Mouse (Mus musculus): Measurements from ENCODE around the gene Lhfp.

The Lhfp gene

DNA sequence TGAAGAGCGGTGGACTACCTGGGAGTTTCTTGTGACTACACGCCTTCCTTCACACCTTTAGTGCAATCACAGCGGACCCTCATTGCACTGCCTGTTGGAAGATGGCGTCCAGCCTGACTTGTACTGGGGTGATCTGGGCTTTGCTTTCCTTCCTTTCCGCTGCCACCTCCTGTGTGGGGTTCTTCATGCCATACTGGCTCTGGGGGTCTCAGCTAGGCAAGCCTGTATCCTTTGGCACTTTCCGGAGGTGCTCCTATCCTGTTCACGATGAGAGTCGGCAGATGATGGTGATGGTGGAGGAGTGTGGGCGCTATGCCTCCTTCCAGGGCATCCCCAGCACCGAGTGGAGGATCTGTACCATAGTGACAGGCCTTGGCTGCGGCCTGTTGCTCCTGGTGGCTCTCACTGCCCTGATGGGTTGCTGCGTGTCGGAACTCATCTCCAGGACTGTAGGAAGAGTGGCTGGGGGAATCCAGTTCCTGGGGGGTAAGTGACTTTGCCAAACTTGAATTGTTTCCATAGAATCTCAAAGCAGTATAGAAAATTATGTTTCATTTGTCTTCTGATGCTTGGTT, 2.0 kb downstream of the Lhfp start:
- peak; percentile 89 for DNase-seq

DNA sequence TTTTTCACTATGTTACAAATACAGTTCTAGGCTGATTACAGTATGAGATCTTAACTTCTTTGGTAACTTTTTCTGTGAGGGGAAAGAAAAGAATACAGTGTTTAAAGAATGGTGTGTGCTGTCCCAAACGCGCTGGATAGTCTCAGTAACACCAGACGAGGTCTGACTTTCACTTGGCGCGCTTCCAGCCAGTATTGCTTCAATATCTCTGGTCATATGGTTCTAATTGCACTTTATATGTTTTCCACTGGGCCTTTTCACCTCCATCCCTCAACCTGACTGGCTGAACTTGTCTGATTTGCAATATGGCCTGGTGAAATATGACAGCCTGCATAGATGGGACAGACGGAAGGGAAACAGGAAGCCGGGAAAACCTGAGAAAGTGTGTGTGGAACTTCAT, 2.9 kb downstream of the Lhfp start:
- DNase-seq: peak; percentile 91

DNA sequence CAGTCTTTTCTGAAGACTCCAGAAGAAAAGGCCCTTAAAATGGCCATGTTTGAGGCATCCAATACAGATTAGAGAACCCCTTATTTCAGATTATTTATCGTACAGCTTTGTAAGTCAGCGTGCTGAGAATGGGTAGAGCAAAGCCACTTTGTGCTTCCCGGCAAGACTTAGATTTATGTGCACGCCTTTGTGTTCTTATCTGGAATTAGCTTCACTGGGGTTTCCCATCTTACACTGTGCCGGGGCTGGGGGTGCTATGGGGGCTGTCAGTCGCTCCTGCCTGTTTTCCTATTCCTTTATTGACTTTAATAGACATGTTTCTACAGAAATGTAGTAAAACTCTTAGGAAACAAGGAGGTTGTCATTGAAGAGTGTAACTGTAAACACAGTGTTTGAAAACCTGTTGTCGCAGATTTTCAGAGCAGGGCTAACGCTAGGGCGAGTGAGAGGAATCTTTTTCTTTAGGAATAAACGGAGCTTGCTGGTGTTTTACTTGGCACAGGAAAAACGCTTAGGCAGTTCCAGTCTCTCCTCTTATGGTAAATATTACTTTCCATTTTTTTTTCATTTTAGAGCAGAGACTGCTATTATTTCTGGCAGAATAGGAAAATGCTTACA, 3.5 kb downstream of the Lhfp start:
- peak; percentile 80 for DNase-seq

DNA sequence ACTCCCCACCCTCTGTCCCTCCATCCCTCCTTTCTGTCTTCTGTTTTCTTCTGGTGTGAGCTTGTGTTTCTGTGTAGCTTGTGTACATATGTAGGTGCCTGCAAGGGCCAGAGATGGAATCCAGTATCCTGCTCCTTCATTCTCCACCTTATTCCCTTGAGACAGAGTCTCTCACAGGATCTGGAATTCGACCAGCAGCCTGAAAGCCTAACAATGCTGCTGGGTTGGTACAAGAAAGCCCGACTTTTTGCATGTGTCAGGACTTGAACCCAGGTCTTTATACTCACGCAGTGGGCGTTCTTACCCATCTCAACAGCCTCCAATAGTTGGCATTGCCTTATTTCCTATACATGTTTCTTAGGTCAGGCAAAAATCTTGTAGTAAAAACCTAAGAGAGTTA, 4.4 kb downstream of the Lhfp start:
- peak; percentile 54 for DNase-seq

DNA sequence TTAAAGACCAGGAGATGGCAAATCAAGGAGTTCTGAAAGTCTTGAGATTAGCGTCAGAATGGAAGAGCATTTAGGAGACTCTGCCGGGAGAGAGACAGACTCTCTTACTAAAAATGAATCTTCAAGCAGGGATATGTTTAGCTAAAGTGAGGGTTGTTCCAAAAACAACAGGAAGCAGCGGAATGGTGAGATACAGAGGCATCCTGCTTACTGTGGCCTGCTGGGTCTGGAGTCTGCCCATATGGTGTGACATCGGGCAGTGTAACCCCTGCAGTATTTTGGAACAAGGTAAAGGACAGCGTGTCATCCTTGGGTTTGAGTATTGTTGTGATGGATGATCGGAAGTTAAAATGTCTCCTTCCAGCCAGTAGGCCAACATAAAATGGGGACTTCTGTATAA, 5.0 kb downstream of the Lhfp start:
- peak; percentile 90 for DNase-seq

DNA sequence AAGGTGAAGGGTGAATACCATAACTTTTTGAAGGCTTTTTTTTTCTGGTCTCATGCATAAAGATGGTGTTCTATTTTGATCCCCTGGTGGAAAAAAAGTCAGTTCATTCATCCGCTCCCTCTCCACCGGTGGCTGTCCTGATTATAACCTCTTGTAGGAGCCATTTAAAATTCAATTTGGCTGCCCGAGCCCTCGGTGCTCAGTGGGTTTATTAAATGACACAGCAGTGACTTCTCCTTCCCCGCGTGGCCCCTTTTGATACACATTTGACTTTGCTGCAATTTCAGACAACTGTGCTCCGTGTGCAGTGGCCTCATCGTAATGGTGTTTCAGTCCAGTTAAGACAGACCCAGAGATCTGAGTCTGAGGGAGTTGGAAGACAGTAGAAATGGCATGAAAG, 11.1 kb downstream of the Lhfp start:
- DNase-seq: peak; percentile 80

DNA sequence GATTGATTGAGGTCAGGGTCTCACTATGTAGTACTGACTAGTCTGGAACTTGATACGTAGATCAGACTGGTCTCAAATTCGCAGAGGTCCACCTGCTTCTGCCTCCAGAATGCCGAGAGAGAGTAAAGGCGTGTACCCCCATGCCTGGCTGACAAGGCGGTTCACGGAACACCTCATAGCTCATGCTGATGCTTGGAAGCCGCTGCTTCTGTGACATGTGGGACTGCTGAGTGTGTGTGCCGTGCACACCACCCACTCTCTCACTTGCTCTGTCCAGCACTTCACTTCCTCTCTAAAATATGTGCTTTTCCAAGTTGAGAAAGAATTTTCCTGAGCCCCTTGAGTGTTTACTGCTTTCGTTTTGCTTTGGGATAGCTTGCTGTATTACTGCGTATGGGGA, 15.1 kb downstream of the Lhfp start:
- peak; percentile 89 for DNase-seq

DNA sequence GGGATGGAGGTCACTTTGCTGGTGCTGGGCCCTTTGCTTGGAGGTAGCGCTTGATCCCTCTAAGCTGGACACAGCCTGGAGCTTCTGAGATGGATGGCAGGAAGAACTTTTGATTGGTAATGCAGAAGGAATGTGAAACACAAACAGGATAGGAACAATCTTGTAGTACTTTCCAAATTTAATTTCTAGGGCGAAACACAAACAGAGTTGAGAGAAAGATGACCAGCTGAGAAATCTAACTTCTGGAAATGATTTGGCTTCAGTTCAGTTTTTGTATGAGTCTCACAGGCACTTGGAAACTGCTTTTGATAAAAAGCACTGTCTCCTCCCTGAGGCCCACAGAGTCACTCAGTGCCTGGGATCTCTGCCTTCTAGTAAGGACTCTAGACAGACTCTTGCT, 18.6 kb downstream of the Lhfp start:
- peak; percentile 93 for DNase-seq

DNA sequence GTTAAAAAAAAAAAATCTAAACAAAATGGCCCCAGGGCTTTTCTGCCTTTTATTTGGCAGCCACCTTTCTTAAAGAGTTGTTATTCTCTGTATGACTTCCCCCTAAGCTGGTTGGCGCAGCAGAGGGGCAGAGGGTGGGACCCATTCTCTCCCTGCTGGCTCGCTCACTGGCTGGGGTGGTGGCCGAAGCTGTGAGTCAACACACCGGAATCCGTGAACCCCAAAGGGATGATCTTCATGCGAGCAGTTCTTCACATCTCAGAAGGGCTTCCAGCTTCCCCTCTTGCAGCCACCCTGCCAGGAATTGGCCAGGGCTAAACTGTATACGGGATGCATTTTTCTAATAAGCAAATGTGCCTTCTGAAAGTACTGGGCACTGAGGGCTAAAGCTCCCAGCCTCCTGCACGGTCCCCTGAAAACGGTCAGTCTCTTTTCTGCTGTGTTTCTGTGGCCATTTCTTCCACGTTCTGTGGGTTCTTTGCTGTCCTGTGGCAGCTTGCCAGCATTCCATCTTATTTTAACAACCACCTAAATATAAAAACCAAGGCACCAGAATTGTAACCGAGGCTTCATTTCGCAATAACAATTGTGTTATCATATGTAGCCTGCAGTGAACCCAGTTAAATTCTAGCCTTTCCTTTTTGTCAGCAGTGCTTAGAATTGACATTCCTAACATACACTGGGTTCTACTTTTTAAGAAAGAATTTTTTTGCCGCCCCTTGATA, 22.3 kb downstream of the Lhfp start:
- peak; percentile 91 for DNase-seq

DNA sequence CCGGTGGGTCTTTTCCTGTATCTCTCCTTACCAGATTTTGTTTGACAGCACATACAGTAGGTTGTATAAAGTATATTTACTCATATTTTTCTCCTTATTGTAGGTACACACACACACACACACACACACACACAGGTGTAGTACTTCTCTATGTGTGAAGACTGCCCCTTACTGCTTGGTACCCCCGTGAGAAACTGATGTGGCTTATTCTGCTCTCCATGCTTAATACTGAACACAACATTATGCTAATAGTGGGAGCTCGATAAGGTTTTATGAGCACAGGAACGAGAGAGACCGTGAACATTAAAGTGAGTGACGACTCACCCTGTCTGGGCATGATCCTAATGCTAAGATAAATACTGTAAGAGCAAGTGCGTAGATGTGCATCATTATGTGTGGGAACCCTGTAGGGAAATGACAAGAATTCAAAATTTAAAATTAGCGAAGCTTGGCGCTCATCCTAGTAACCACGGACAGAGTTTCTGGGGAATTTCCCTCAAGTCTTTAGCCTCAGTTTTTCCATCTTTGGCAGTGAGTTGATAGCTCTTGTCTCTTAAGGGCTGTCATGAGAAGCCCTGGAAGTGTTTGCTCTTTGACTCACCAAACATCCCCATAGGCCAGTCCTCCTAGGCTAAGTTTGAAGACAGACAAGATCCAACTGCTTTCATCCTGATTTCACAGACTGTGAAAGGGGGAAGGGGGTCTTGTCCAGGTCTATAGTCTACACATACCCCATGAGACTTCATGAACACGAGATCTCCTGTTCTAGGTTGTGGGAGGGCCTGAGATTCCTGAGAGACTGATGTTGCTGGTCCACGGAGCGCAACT, 24.2 kb downstream of the Lhfp start:
- DNase-seq: peak; percentile 87

DNA sequence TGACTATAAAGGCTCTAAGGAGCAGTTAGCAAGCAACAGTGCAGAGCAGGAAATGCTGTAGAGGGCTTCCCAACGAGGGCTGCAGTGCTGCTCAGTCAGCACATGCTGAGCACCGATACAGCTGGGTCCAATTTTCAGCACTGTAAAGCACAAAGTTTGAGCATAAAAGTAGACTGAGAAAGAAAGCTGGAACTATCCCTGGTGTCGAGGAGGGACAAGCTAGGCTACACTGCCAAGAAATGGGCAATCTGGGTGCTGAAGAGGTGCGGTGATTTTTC, 24.7 kb downstream of the Lhfp start:
- no peak for DNase-seq

DNA sequence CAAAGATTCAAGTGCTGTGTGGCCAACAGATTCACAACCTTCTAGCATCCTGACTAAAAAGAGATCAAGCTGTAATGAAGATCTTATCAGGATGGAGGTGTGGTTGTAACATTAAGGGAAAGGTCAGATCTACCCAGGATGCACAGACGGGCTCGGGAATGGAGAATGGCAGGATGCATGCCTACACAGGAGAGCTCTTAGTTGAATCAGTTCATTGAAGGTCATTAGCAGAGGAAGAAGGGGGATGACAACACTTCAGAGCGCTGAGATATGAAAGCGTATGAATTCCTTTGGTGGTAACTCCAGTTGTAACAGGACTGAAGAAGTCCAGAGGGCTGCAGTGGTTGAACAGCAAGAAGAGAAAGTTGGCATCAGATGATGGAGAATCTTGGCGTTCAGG, 27.1 kb downstream of the Lhfp start:
- peak; percentile 86 for DNase-seq

DNA sequence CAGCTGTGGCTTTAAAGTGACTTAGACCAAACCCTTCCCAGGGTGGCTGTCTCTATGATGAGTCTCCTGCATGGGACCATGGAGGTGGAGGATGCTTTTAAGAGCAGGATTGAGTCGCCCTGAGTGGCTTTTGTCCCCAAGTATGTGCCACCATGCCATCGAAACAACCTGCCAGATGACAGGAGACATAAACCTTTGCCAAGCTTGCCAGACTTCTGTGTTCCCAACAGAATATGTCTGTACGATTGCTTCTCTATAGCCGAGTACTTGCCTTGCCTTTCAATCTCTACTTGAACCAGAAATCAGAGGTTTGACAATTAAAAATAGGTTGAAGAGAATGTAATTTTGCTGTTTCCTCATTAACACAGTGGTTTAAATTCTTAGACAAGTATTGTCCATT, 32.9 kb downstream of the Lhfp start:
- DNase-seq: no peak

DNA sequence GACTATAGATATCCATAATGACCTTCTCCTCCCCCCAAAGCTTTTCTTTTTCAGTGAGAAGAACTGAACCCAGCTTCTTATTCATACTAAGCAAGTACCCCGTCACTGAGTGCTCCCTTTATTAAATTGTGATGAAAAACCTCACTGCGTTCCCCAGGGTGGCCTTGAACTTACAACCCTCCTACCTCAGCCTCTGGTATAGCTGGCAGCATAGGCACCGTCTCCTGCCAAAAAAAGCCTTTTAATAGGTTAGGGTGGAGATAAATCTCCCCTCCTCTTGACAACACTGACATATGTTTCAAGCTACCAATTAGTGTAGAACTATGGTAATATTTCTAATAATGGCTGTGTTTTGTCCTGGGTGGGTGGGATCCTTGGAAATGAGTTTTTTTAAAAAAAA, 33.4 kb downstream of the Lhfp start:
- DNase-seq: peak; percentile 55

DNA sequence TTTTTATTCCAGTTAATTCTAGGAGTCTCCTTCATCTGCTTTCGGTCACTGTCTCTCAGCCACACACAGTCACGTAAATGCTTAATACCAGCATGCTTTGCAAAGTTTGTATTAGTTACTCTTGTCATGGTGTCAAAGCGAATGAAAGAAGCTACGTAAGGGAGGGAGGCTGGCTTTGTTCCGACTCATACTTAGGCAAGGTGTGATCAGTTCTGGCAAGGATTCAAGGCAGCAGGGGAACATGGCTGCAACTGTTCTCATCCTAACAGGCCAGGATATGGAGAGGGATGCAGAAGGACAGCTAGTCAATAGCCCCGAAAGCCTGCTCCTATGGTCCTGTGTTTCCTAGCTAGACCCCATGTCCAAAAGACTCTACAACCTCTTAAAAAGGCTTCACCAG, 39.0 kb downstream of the Lhfp start:
- DNase-seq: peak; percentile 78

DNA sequence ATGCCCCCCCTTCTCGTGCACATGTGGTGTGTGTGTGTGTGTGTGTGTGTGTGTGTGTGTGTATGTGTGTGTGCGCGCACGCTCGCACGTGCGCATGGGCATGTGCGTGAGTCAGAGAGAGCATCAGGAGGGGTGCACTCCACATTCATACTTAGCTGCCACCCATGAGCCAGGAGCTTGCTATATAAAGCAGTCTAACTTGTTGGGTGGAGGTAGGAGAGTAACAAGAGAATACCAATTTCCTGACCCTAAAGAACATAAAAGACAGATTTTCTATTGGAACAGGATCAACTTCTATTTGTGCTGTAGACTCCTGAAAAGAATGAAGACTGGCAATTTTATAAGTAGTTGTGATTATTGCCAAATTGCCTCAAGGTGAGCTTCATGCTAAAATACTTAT, 39.4 kb downstream of the Lhfp start:
- DNase-seq: no peak

DNA sequence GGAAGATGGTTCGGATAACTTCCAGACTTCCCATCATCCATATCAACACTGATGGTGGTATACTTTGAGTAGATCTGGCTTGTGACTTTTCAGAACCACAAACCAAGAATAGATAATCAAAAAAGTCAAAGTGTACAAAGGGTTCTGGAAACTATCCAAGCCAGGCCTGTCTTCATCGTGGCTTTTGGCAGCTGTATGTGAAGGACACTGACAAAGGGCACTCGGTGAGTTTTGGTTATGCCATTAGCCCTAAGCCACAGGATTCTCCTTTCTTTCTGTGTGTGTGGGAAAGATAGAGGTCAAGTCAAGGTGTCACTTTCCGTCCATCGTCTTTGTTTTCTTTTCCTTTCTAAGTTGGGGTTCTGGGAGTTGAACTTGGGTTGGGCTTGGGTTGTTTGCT, 42.4 kb downstream of the Lhfp start:
- DNase-seq: peak; percentile 82

DNA sequence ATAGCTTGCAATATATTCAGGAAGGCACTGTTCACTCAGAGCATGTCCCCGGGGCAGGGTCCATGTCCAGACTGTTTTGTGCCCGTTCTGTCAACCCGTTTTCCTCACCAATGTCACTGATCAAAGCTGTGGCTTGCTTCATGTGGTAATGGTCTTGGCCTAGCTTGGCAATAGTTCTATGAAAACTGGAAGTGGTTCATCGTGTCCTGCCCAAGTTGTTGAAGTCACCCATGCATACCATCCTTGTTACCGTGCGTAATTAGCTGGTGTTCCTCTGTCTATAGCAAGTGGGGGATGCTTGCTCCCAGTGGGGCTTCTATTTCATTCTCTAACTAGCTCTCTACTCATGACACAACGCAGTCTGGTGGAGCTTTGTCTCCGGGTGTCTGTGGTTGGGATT, 43.5 kb downstream of the Lhfp start:
- DNase-seq: peak; percentile 73

DNA sequence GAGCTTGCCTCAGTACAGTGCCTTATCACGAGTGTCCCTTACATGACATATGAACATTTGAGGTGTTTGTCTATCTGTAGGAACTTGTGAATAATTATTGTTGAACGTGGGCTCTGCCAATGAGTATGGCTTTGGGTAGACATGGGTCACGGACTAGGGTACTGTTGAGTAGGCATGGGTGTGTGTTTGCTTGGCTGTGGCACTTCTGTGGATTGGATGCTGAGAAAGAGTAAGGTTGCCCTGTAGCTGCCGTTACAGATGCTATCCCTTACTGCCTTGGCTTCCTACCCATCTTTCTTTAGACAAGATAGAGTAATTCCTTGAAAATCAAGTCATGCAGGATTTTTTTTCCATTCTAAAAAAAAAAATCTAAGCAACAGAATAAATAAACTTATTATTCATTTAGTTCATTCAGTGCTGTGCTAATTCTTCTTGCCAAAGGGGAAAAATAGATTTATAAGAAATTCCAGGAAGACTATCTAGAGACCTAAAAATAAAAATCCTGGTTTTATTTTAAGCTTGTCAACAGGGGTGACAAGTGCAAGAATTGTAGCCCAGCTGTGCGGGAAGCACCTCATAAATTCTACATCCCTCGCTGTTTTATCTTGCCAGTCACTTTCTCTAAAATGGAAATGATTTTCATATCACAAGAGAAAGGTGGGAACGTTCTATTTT, 45.3 kb downstream of the Lhfp start:
- DNase-seq: peak; percentile 71

DNA sequence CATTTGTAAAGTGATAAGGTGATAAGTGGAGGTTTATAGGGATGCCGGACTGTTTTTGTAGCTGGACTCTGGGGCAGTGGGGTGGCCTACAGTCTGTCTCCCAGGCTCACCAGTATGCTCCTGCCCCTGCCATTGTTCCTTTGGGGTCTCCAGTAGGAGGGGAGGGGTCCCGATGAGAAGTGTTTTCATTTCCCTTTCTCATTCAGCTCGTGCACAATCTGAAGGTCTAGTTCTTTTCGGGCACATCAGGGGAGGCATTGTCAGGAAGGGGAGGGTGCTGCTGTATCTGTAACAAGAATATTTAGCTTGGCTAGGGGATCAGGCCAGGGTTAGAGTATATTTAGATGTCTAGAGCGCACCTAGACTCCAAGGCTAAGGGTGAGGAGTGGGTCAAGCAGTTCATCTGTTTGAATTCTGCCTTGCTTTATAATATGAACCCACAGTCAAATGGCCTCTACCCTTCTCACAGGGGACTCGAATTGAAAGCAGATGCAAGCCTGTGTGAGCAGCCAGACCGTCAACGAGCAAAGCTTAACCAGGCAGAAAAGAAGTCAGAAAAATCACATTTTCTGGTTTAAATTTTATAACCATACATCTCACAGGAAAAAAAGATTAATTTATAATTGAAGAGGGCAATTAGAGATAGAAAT, 46.0 kb downstream of the Lhfp start:
- DNase-seq: peak; percentile 87

DNA sequence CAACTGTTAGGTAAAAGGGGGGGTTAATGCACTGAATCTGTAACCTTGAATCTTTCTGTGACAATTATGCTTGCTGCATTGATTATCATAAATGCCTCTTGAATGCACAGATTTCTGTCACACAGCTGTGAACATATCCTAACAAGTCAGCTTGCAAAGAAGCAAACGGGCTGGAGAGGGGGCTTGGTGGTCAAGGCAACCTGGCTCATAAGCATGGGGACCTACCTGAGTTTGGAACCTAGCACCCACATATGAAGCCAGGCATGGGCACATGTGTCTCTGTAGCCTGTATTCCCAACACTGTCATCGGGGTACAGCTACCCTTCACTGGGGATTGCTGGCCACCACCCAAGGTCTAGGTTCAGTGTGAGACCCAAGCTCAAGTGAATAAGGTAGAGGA, 48.6 kb downstream of the Lhfp start:
- DNase-seq: peak; percentile 83

DNA sequence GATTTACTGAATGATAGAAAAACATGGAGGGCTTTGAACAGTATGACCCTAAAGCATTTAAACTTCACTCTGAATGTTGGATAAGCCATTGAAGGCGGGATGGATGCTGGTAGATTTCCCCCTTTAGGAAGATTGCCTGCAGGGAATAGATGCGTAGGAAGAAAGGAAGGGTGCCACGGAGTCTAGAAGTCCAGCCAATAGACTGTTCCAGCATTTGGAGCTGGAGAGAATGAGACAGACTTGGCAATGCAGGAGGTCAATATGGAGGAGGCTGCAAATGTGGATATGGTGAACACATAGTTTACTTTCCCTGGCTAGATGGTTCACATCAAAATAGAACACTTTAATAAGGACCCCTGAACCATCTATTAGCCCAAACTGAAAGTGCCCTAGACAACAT, 58.9 kb downstream of the Lhfp start:
- peak; percentile 89 for DNase-seq

DNA sequence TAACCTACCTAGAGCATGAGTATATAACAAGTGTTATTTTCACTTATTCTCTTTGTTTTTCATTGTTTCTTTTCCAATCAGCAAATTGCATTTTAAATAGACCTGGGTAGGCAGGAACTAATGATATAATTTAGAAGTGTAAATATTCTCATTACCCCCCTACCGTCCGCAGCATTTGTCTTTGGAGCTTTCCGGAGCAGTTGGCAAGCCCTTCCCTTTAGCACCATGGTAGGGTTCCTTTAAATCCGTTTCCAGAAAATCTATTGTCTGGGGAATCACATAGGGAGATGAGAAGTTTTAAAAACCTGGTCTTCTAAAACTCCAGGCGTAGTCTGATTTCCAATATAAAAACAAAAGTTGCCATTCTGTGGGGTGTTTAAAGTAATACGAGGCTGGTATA, 59.5 kb downstream of the Lhfp start:
- peak; percentile 64 for DNase-seq
